Mouse (Mus musculus): ENCODE measurements around the gene Map3k9. TPM values are rescaled to one million over a fixed set of nuclear protein-coding genes. Genes with fewer than 3 reads are reported as not detected.

Map3k9 gene
- polyA plus RNA-seq (2015; fragmentation: Illumina TruSeq; extraction: RNeasy Lipid Tissue Mini Kit (QIAGEN cat#74804); ENCODE audit: insufficient read depth, low replicate concordance): 2.6 TPM

DNA sequence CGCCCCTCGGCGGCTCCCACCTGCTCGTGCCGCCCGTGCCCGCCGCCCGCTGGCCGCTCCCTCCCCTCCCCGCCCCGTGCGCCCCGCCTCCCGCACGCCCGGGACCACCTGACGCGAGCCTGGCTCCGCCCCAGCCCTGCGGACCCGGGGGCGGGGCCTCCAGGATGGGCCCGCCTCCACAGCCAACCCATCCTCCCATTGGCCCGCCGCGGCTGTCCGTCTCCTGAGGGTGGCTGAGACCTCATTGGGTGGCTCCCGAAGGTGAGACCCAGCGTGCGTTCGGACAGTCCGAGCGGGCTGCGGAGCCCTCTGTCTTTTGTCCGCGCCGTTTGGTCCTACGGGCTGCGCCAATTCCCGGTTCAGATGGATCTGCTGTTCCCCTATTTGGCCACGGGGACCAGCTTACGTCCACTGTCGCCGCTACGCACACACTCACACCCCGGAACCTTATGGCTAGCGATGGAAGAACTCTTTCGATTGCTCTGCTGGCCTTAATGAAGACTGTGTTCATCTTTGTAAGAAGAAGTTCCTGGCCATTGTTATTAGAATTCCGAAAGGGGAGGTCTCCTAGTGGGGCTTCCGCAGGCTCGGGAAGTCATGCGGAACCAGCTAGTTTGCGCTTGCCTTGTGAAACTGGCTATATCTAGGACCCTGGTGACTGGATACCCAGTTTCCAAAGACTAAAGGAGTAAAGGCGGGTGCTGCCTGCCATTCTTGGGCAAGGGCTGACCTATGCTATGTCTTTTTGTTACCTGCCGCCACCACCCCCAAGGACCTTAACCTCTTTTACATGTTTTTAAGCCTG, at the start of gene Map3k9:
Gene Map3k9 (minus strand): TSS at position 71 of the 805 bp plus-strand sequence.

Other genes with a start within 250 kb of the Map3k9 start
- gene Gm20498, start 248.3 kb downstream of the Map3k9 start, polyA plus RNA-seq (2015; fragmentation: Illumina TruSeq; extraction: RNeasy Lipid Tissue Mini Kit (QIAGEN cat#74804); ENCODE audit: insufficient read depth, low replicate concordance): 2.6 TPM
- gene Synj2bp, start 248.3 kb downstream of the Map3k9 start, polyA plus RNA-seq (2015; fragmentation: Illumina TruSeq; extraction: RNeasy Lipid Tissue Mini Kit (QIAGEN cat#74804); ENCODE audit: insufficient read depth, low replicate concordance): 55.6 TPM
- gene Adam21, start 212.7 kb downstream of the Map3k9 start, polyA plus RNA-seq (2015; fragmentation: Illumina TruSeq; extraction: RNeasy Lipid Tissue Mini Kit (QIAGEN cat#74804); ENCODE audit: insufficient read depth, low replicate concordance): 0.10 TPM
- 60.4 TPM for gene Med6, start 186.2 kb downstream of the Map3k9 start, polyA plus RNA-seq (2015; fragmentation: Illumina TruSeq; extraction: RNeasy Lipid Tissue Mini Kit (QIAGEN cat#74804); ENCODE audit: insufficient read depth, low replicate concordance)
- gene Ttc9, start 149.9 kb downstream of the Map3k9 start, polyA plus RNA-seq (2015; fragmentation: Illumina TruSeq; extraction: RNeasy Lipid Tissue Mini Kit (QIAGEN cat#74804); ENCODE audit: insufficient read depth, low replicate concordance): 0.50 TPM
- gene Pcnx, start 78.8 kb upstream of the Map3k9 start, polyA plus RNA-seq (2015; fragmentation: Illumina TruSeq; extraction: RNeasy Lipid Tissue Mini Kit (QIAGEN cat#74804); ENCODE audit: insufficient read depth, low replicate concordance): 29.7 TPM